Mouse (Mus musculus) effector memory CD4-positive, alpha-beta T cell, adult 5 months (primary cell): ENCODE data around the gene Trappc3l. TPM values are rescaled to one million over a fixed set of nuclear protein-coding genes. Genes with fewer than 3 reads are reported as not detected.

Experiments used
- polyA plus RNA-seq: library from polyadenylated mRNA; unstranded; fragments of 100-300 nt; shearing (Covaris generic); gene quantifications from one replicate; pipeline ENCODE4 v1.2.1, GENCODE M21; 2017

The Trappc3l gene
- not detected for polyA plus RNA-seq

GRCm38 (mm10) chr10:34037401-34037800 lies at the start of gene Trappc3l:
TSS of gene Trappc3l (plus strand) at chr10:34037597.

GRCm38 (mm10) chr10:34019302-34020075 lies 17.9 kb upstream of the Trappc3l start, which contains the start of gene Rwdd1:
TSS of gene Rwdd1 (minus strand) at chr10:34019624.

GRCm38 (mm10) chr10:34044210-34044609 lies 6.8 kb downstream of the Trappc3l start, which contains the start of gene Calhm4:
TSS of gene Calhm4 (minus strand) at chr10:34044310.

GRCm38 (mm10) chr10:34096418-34096883 lies 59.1 kb downstream of the Trappc3l start, which contains the start of gene Calhm5:
TSS of gene Calhm5 (minus strand) at chr10:34096519.

GRCm38 (mm10) chr10:34127392-34128378 lies 90.3 kb downstream of the Trappc3l start, which contains the start of gene Calhm6:
TSS of gene Calhm6 (minus strand) at chr10:34127984.

Other genes starting within 250 kb of the Trappc3l start
- not detected for gene Sult3a1, start 179.9 kb upstream of the Trappc3l start, polyA plus RNA-seq
- 0.20 TPM for gene Rsph4a, start 132.5 kb upstream of the Trappc3l start, polyA plus RNA-seq
- 46.9 TPM for gene Zup1, start 86.3 kb upstream of the Trappc3l start, polyA plus RNA-seq
- gene Rwdd1, start 18.0 kb upstream of the Trappc3l start, polyA plus RNA-seq: 85.3 TPM
- gene Calhm4, start 6.7 kb downstream of the Trappc3l start, polyA plus RNA-seq: not detected
- gene Calhm5, start 58.9 kb downstream of the Trappc3l start, polyA plus RNA-seq: not detected
- gene Calhm6, start 90.4 kb downstream of the Trappc3l start, polyA plus RNA-seq: 9.5 TPM
- 8.8 TPM for gene Dse, start 170.1 kb downstream of the Trappc3l start, polyA plus RNA-seq
- 113 TPM for gene Tspyl1, start 244.6 kb downstream of the Trappc3l start, polyA plus RNA-seq